Mouse (Mus musculus): ENCODE measurements around the gene Galnt15.
A peak's percentile ranks its signal among the peaks of the same experiment; 100 is the strongest.

The Galnt15 gene

GRCm38 (mm10) chr14:32032522-32032921 lies 3.7 kb downstream of the Galnt15 start:
- DNase-seq (ENCODE audit: low spot score in 2 of 2), result peak; percentile 60 to 75

- no peak for DNase-seq (ENCODE audit: low spot score in 2 of 2)
Measured at GRCm38 (mm10) chr14:32036482-32036881, 7.7 kb downstream of the Galnt15 start.

- peak in 1 of 2 experiments; percentile 37 for DNase-seq (ENCODE audit: low spot score in 2 of 2)
Measured at GRCm38 (mm10) chr14:32037661-32038252, 9.0 kb downstream of the Galnt15 start.

- DNase-seq (ENCODE audit: low spot score in 2 of 2), result no peak
Measured at GRCm38 (mm10) chr14:32042108-32042507, 13.3 kb downstream of the Galnt15 start.

GRCm38 (mm10) chr14:32046357-32046756 lies 17.6 kb downstream of the Galnt15 start:
- peak in 1 of 2 experiments; percentile 22 for DNase-seq (ENCODE audit: low spot score in 2 of 2)

GRCm38 (mm10) chr14:32050171-32050570 lies 21.4 kb downstream of the Galnt15 start:
- no peak for DNase-seq (ENCODE audit: low spot score in 2 of 2)

GRCm38 (mm10) chr14:32053895-32054294 lies 25.1 kb downstream of the Galnt15 start:
- no peak for DNase-seq (ENCODE audit: low spot score in 2 of 2)

GRCm38 (mm10) chr14:32054788-32055187 lies 26.0 kb downstream of the Galnt15 start:
- DNase-seq (ENCODE audit: low spot score in 2 of 2), result no peak

GRCm38 (mm10) chr14:32055781-32056180 lies 27.0 kb downstream of the Galnt15 start:
- peak; percentile 41 to 42 for DNase-seq (ENCODE audit: low spot score in 2 of 2)

- peak in 1 of 2 experiments; percentile 17 for DNase-seq (ENCODE audit: low spot score in 2 of 2)
Measured at GRCm38 (mm10) chr14:32056675-32057074, 27.9 kb downstream of the Galnt15 start.

- DNase-seq (ENCODE audit: low spot score in 2 of 2), result no peak
Measured at GRCm38 (mm10) chr14:32057664-32058063, 28.9 kb downstream of the Galnt15 start.

- no peak for DNase-seq (ENCODE audit: low spot score in 2 of 2)
Measured at GRCm38 (mm10) chr14:32061398-32061797, 32.6 kb downstream of the Galnt15 start.

GRCm38 (mm10) chr14:32072807-32073206 lies 44.0 kb downstream of the Galnt15 start:
- DNase-seq (ENCODE audit: low spot score in 2 of 2), result peak in 1 of 2 experiments; percentile 23

- peak; percentile 76 to 78 for DNase-seq (ENCODE audit: low spot score in 2 of 2)
Measured at GRCm38 (mm10) chr14:32073211-32073685, 44.5 kb downstream of the Galnt15 start.

GRCm38 (mm10) chr14:32073901-32074300 lies 45.1 kb downstream of the Galnt15 start:
- no peak for DNase-seq (ENCODE audit: low spot score in 2 of 2)

- DNase-seq (ENCODE audit: low spot score in 2 of 2), result peak; percentile 49 to 65
Measured at GRCm38 (mm10) chr14:32076896-32077575, 48.2 kb downstream of the Galnt15 start.

- no peak for DNase-seq (ENCODE audit: low spot score in 2 of 2)
Measured at GRCm38 (mm10) chr14:32081026-32081425, 52.2 kb downstream of the Galnt15 start.

- no peak for DNase-seq (ENCODE audit: low spot score in 2 of 2)
Measured at GRCm38 (mm10) chr14:32082891-32083290, 54.1 kb downstream of the Galnt15 start.

- DNase-seq (ENCODE audit: low spot score in 2 of 2), result no peak
Measured at GRCm38 (mm10) chr14:32083466-32083865, 54.7 kb downstream of the Galnt15 start.

- no peak for DNase-seq (ENCODE audit: low spot score in 2 of 2)
Measured at GRCm38 (mm10) chr14:32084761-32085485, 56.1 kb downstream of the Galnt15 start, which contains the start of gene Oxnad1. Gene Oxnad1, plus strand, starts transcription at chr14:32085374.

- peak; percentile 99 for DNase-seq (ENCODE audit: low spot score in 2 of 2)
Measured at GRCm38 (mm10) chr14:32085486-32086201, 56.9 kb downstream of the Galnt15 start, which contains the start of gene Dph3. Gene Dph3, minus strand, starts transcription at chr14:32085729.

GRCm38 (mm10) chr14:32086226-32086625 lies 57.4 kb downstream of the Galnt15 start:
- no peak for DNase-seq (ENCODE audit: low spot score in 2 of 2)

Measured in heart, adult 9 months (tissue).